Mouse (Mus musculus): Measurements from ENCODE around the gene Map3k9.

The Map3k9 gene

DNA sequence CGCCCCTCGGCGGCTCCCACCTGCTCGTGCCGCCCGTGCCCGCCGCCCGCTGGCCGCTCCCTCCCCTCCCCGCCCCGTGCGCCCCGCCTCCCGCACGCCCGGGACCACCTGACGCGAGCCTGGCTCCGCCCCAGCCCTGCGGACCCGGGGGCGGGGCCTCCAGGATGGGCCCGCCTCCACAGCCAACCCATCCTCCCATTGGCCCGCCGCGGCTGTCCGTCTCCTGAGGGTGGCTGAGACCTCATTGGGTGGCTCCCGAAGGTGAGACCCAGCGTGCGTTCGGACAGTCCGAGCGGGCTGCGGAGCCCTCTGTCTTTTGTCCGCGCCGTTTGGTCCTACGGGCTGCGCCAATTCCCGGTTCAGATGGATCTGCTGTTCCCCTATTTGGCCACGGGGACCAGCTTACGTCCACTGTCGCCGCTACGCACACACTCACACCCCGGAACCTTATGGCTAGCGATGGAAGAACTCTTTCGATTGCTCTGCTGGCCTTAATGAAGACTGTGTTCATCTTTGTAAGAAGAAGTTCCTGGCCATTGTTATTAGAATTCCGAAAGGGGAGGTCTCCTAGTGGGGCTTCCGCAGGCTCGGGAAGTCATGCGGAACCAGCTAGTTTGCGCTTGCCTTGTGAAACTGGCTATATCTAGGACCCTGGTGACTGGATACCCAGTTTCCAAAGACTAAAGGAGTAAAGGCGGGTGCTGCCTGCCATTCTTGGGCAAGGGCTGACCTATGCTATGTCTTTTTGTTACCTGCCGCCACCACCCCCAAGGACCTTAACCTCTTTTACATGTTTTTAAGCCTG, at the start of gene Map3k9:
Map3k9 (minus strand) TSS at position 71 of the 805 bp plus-strand sequence.
- DNase-seq = peak; percentile 93 to 95

DNA sequence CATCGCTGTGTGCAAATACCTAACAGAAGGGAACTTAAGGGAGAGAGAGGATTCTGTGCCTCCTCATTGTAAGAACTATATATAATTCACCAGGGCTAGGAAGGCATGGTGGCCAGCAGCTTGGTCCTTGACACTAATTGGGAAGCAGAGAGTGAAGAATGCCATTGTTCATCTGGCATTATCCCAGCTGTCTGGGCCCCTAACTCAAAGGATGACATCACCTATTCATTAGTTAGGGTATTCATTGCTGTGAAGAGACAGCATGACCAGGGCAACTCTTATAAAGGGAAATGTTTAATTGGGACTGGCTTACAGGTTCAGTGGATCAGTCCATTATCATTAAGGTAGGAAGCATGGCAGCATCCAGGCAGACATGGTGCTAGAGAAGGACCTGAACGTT, 47.4 kb upstream of the Map3k9 start:
- no peak for DNase-seq

DNA sequence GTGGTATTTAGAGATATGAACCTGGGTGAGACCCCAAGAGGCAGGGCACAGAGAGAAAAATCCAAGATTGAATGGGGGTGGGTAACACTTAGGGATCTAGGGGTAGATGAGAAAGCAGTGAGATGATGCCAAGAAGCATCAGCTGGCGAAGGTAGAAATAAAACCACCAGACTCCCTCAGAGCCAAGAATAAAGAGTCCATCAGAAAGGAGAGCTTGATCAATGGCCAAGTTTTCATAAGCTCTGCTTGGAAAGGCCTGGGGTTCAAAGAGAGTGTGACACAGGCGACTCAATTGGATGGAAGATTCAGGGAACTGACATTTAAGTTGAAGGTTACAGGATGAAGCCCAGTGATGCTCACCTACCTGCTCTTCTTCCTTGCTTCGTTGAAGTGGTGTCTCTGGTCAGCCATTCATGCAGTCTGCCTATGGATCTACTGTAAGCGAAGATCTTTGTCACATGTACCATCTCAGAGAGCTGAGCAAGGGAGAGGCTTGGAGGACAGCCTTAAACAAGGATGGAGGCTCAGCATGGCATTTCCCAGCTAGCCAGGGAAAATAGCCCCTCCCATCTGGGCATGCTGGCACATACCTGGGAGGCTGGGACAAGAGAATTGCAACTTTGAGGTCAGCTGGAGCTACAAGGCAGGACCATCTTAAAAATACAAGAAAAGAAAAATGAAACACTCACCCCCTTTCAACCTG, 42.0 kb upstream of the Map3k9 start:
- no peak for DNase-seq

DNA sequence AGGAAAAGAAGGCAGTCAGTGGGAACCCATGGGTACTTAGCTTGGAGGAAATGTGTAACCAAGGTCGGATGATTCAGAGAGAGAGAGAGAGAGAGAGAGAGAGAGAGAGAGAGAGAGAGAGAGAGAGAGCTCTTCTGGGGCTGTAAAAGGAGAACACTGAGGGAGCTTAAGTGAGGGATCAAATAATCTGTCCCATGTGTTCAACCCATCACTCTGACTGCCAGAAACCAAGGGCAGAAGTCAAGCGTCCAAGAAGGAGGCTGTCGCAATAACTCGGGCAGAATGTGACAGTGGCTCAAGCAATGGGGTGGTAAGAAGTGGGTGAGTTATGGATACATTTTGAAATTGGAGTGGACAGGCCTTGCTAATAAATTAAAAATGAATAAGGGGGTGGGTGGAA, 41.2 kb upstream of the Map3k9 start:
- DNase-seq = no peak

DNA sequence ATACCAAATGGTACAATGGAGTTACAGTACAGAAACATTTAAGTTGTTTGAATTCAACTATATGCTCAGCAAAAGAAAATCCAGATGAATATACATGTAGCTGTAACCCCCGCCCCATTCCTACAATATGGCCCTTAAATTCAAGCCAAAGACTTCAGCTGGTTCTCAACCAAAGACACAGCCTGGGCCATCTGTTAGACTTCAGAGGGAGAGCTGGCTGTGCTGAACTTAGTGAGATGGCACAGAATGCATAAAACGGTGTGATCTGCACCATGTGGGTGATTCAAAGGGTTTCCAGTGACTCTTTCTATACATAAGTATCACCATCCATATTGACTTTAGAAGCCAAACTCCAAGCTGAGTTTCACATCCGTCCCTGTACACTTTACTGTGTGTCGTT, 39.7 kb upstream of the Map3k9 start:
- DNase-seq = no peak

DNA sequence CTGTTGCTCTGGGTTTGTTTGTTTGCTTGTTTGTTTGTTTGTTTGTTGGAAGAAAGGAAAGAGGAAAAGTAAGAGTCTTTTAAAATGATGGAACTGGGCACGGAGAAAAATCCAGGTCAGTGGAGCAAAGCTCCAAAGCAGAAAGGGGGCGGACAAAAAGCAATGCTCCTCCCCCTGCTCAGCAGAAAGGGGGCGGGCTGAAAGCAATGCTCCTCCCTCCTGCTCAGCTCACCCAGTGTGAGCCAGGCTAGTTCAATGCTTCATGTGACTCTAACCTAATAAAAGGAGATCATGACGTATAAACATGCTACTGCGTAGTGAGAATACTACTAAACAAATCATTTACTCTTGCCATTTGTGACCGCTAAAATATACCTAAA, 36.1 kb upstream of the Map3k9 start:
- peak; percentile 47 to 62 for DNase-seq

DNA sequence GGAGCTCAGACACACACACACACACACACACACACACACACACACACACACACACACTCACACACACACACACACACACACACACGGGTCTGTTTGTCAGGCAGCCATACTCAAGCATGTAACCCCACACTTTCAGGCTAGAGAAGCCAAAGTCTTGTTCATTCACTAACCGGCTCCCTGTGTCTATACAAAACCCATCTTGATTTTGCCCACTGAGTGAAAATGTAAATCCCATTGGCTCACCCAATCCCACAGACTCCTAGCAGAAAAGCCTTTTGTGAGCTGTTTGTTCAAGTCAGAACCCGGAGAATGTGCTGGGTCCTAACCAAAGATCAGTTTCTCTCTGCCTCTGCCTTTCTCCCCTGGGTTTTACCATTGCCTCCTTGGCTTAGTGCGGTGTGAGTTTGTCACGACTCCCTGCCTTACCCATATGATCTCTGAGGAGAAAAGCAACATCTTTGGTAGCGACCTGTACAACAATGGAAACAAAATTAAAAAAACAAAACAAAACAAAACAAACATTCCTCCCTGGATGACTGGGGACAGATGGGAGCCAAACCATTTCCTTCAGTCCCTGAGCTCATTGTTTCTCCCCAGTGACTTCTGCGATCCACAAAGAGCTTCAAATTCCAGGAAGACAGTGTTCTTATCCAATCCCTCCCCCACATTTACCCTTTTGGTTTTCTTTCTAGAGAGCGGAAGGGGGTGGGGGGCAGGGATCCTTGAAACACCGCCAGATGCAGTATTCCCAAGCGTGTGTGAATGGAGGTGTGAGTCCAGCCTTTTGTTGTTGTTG, 35.6 kb upstream of the Map3k9 start:
- peak; percentile 50 to 60 for DNase-seq

DNA sequence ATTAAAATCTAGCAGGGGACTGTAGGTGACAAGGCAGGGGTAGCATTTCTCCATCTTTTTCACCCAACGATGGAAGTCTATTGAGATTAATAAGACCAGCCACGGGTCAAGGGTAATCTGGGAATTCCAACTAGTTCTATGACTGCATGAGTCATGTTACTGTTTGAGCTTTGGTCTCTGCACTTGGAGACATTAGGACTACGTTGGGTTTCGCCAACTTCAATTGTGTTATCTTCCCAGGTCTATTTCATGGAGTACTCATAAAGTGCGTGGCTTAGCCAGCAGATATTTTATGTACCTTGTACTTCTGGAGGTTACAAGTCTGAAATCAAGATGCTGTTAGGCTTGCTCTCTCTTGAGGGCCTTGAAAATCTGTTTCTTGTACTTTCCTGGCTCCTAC, 33.8 kb upstream of the Map3k9 start:
- no peak for DNase-seq

DNA sequence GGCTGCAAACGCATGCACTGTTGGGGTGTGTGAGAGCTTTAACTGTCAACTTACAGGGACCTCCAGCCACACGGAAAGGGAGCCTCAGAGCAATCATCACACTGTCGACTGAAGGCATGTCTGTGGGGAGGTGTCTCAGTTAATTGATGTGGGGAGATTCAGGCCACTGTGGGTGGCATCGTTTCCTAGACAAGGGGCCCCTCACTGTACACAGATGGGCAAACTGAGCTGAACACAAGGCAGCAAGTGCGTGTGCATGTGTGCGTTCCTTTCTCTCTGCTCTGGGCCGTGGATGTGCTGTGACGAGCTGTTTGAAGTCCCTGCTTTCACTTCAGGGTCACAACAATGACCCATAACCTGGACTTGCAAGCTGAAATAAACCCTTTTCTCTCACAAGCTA, 29.4 kb upstream of the Map3k9 start:
- DNase-seq = no peak

DNA sequence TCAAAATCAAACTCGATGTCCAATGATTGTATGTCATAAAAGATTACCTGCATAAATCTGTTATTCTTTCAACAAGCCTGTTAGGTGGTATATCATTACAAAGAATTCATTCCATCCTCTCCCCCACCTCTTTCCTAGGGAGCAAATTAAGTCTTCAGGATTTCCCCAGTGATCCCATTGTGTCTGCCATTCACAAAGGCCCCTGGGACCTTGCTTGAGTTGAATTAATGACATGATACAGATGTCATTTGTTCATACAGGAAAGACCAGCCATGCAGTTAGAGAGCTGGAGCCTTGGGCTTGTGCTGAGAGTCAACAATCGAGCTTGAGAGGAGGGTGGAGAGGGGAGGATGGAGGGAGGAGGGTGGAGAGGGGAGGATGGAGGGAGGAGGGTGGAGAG, 27.6 kb upstream of the Map3k9 start:
- no peak for DNase-seq

DNA sequence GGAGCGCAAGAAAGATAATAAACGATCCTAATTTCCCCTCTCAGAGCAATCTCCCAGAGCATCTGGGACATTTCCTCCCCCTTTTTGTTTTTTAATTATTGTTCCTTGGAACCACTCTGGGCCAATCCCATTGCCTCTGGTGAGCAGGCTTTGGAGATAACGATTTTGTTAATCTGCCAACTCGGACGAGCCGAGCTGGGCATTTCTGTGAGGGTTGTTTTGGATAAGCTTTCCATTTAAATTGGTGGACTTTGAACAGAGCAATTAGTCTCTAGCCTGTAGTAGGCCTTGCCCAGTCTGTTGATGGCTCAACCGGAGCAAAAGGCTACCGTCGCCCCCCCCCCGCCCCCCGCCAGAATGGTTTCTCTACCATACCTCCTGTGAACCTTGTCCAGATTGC, 27.0 kb upstream of the Map3k9 start:
- DNase-seq = peak; percentile 36 to 56

DNA sequence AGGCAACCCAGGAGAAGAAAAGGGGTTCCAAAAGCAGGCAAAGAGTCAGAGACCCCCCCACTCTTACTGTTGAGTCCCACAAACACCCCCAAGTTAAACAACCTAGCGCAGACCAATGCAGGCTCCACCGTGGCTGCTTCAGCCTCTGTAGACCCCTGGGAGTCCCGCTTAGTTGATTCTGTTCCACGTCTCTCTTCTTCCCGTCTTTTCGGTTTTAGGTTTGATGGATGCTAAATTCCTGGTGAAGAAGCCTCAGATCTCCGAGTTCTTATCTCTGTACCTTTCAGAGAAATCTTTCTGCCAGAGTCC, 26.5 kb upstream of the Map3k9 start:
- DNase-seq = no peak

DNA sequence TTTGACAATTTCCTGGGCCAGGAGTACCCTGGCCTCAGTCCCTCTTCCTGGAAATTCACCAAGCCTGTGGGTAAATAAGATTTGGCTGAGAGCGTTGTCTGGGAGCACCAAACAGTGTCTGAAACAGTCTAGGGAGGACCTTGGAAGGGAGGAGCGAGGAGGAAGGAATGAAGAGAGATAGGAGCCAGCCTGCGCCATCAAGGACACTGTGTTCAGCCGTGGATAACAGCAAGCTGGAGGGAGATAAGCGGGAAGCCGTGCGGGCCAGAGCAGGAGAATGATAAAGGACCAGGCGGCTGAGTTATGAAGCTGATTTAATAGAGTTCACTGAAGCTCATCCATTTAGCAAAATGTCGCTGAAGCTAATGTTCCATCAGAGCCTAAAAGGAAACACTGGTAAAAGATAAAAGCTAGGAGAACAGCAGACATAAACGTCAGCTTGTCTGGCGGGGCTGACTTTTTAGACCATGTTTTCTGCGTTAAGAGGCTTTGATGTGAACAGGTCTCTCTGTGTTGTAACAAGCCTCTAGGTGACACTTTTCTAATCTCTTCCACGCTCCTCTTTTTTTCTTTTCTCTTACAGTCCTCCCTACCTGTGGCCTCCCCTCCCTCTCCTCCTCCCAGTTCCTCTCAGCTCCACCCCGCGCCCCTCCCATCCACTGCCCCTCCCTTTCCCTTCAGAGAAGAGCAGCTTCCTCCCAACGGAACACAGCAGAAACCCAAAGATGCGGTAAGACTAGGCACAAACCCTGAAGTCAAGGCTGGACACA, 26.0 kb upstream of the Map3k9 start:
- peak; percentile 79 to 86 for DNase-seq

DNA sequence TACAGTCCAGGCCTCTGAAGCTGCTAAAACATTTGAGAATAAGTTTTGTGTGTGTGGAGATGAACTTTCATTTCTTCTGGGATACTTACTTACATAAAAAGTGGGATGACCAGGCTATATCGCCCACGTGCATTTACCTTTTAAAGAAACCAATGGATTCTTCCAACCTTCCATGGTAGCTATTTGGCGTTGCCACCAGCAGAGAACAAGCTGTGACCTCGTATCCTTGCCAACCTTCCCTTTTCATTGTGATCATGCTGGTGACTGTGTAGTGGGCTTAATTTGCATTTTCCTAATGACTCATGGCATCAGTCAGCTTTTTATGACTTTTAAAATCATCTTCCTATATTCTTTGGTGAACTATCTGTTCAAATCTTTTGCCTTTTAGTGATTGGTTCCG, 25.1 kb upstream of the Map3k9 start:
- no peak for DNase-seq

DNA sequence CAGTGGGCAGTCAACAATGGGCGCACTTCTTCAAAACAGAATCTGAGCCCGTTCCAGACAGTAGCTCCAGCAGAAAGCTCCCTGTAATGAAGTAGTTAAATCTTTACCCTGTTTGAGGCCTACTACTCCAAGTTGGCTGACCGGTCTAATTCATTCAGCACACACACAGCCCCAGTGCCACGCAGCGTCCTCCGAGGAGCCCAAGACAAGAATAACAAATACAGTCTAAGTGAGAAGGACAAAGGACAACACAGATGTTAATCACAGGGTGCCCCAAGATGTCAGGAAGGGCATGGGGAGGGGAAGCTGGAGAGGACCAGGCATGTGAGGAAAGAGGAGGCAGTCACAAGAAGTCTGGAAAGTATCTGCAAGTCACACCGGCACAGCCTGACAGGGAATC, 22.8 kb upstream of the Map3k9 start:
- DNase-seq = peak; percentile 18 to 41

DNA sequence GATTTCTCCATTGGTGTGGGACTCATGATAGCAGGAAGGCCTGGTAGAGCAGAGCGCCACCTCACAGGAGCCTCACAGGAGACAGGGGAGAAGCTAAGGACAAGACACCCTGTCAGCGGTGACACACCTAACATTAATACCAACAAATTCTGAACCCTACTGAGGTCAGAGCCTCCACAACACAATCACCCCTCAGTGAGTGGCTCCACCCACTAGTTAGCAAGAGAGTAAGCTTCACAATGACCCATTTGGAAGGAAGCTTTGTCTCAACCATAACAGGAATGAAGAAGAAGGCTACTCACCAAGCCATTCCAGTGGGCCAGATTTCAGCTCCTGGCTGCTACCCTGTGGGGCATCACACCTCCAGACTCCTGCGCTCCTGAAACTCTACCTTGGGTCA, 22.0 kb upstream of the Map3k9 start:
- no peak for DNase-seq

DNA sequence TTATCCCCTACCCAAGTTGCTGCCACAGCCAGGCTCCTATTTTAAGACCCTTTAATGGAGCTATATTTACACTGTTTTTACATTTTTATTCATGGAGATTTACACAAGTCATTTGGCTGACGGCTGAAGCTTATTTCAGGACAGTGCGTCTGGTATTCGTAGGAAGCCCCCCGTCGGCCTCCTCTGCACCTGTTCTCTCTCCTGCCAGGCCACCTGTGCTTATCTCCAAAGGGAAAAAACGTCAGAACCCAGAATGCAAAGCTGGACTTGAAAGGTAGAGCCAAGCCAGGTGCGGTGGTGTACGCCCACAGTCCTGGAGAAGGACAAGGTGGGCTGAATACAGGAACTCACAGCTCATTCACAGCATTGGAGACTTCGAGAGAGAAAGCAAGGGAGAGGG, 20.2 kb upstream of the Map3k9 start:
- no peak for DNase-seq

DNA sequence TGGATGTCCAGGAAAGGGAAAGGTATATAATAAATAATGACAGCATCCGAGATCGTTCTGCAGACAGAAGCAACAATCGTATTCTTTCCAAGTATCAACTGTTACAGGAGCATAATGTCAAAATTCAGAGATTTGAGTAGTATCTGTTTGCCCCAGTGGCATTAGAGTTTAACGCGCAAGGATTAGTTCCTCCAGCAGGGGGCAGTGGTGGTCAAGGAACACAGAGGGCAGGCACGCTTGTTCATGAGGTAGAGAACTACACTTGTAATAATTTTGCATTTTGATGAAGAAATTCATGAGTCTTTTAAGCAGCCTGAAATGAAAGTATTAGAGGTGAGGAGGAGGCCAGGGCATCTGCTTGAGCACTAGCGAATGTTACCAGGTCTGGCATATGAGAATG, 15.6 kb upstream of the Map3k9 start:
- peak; percentile 89 to 90 for DNase-seq

DNA sequence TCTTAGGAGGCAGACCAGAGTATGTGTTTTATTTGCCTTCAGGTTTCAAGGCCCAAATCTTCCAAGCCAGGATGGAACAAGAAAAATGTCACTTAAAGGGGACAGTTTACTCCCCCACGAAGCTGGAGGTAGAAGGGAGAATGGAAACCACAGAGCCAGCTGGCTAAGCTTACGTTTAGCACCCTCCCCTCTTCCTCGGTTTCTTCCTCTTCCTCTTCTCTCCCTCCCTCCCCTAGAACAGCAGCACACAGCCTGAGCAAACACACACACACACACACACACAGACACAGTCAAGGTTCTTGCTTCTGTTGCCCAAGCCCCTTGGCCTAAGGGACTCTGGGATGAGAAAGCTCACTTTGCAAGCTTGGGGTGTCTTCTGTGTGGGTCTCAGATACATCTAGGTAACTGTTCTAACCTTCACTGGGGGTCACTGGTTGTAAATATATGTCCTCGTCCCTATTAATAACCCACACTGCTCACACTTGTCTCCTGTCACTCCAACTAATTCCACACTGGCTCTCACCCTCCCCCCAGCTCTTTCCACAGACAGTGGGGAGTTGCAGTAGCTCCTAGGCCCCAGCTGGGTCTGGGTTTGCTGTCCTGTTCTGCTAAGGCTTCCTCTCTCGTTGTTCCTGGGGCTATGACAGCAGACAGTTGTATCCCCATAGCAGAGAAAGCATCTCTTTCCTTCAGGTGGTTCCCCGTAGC, 11.7 kb upstream of the Map3k9 start:
- no peak for DNase-seq

DNA sequence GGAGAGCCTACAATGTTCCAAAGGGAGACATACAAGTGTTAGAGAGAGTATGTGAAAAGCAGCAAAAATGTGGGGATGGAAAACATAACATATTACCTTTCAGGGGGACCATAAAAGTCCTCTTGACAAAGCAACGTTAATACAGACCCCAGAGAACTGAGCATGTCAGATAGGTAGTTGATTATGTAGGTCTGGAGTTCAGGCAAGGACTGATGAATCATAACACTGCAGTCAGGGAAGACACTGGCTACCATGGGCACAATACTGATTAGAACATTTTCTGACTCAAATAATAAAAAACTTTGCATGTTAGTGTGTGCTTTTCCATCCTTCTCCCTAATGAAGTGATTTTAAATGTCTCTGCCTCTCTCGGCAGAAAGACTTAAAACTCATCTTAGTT, 8.5 kb upstream of the Map3k9 start:
- DNase-seq = no peak

DNA sequence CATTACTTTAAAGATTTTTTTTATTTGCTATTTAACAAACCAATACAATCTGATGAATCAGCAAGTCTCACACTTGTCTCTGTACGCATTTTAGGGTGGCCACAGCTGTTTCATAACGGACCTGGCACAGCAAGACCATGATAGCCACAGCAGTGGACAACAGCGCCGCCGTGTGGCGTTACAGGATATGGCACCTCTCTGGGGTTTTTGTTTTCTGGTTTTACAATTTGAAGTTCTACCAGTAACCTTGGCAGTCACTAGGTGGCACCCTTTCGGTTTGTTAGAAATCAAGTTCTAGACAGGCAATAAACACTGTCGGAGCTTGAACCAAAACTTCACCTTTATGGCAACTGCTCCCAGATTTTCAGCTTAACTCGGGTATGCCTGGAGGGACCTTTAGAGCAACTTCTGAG, 7.7 kb upstream of the Map3k9 start:
- peak; percentile 92 to 93 for DNase-seq

DNA sequence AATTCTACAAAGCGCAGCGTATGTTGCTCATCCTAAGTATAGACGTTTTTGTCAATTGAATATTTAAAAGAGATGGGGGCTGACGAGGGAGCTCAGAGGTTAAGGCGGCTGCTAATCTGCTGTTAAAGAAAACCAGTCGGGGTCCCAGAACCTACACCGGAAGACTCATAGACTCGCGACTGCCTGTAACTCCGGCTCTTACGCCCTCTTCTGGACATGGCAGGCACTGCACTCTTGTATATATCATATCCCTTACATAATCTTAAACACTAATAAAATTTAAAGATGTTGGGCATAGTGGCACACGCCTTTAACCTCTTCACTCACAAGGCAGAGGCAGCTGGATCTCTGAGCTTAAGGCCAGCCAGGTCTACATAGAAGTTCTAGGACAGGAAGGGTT, 6.3 kb upstream of the Map3k9 start:
- no peak for DNase-seq

Measured in kidney, postnatal 4 days (tissue).